In the genomic region with DNA sequence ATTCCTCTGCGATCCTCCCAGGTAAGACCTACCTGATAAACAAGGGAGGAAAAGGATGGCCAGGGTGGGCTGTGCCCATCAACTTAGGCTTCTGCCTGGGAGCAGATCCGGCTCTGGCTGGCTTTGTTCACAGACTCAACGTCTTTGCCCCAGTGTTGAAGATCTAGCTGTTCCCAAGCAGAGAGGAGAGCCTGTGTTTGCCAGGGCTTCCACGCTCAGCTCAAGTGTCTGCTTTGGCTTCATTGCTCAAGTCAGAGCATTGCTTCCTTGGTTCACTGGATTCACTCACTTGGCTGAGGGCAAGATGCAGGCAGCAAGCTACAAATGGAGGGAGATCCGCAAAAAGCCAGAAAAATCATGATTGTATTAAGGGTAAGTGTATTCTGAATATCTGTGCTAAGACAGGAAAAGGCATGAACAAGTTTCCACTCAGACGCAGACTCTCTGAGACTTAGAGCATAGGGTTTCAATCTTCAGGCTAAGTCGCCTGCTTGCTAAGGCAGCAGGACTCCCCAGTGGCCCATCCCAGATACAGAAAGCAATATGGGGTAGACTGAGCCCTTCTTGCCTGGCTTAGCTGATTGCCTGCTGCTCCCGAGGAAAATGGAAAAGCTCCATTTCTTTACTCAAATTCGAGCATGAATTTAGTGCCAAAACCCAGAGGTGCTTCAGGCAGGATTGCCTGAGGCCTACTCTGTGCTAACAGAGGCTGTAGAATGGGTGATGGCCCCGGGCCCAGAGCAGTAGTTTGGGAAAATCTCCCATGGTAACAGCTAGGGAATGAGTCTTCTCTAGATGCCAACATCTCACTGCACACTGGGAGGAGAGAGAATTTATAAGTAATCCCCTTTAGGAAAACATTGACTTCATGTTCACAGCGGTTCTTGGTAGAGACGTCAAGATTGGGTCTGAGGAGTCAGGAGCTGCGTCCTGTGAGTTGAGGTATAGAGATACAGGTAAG, we compare ENCODE assay signal across 11 mouse cellular contexts. TPM values are rescaled to one million over a fixed set of nuclear protein-coding genes. Genes with fewer than 3 reads are reported as not detected.
A peak's percentile ranks its signal among the peaks of the same experiment; 100 is the strongest.
DNase-seq lines count a peak whose midpoint lies in the region; ATAC-seq and TF ChIP-seq lines count a peak whose summit lies in the region.
"Had no signal": no experiment of that assay in that cellular context is flagged by ENCODE, and none has a peak within 500 bp of the region (broad histone marks: within the 10 kb centered on the region; RNA-seq: fewer than 3 reads in every experiment).

No protein-coding gene starts in this region.

- peak overlapping the region; percentile 29; the same call in 1 of the 2 replicates for H3K27ac ChIP-seq in kidney, adult 2 months (ENCODE audit: insufficient read depth, low read depth, low read length)
- peak overlapping the region; percentile 62 for H3K27ac ChIP-seq in embryonic facial prominence, embryonic 10.5 days (replicated peaks)
- peak overlapping the region; percentile 6 for H3K27ac ChIP-seq in hindbrain, embryonic 16.5 days (ENCODE audit: low read depth, low read length)
- H3K27ac ChIP-seq in midbrain, embryonic 16.5 days (ENCODE audit: low read length) = peak overlapping the region; percentile 6; the same call in 1 of the 2 replicates
- H3K27ac ChIP-seq: heart, embryonic 13.5 days; kidney, postnatal 0 days had no signal

- H3K4me2 ChIP-seq in hindbrain, embryonic 16.5 days (ENCODE audit: low read length) = no peak overlapping the region
- no peak overlapping the region for H3K4me2 ChIP-seq in midbrain, embryonic 16.5 days (ENCODE audit: low read length)
- H3K4me2 ChIP-seq: heart, embryonic 13.5 days had no signal

- no peak for TF ChIP-seq CTCF in kidney, adult 2 months (conservative IDR thresholded peaks at IDR 0.05; ENCODE audit: insufficient read depth, insufficient read length, low read depth, low read length)

- 70% methylated on average over 13 of the region's 13 CpGs for WGBS in kidney, adult 2 months
- 77% methylated on average over 13 of the region's 13 CpGs for WGBS in embryonic facial prominence, embryonic 10.5 days
- WGBS in hindbrain, embryonic 16.5 days = 66% methylated on average over 13 of the region's 13 CpGs
- 69% methylated on average over 13 of the region's 13 CpGs for WGBS in midbrain, embryonic 16.5 days

- no peak overlapping the region for H3K9ac ChIP-seq in hindbrain, embryonic 16.5 days (ENCODE audit: low read depth, low read length)
- no peak overlapping the region for H3K9ac ChIP-seq in midbrain, embryonic 16.5 days (ENCODE audit: low read depth, low read length)
- H3K9ac ChIP-seq: heart, embryonic 13.5 days had no signal

- H3K27me3 ChIP-seq in kidney, adult 2 months (replicated peaks; ENCODE audit: control insufficient read depth, insufficient read depth, low read length) = no peaks in the 10 kb centered on the region
- H3K27me3 ChIP-seq in embryonic facial prominence, embryonic 10.5 days (replicated peaks; ENCODE audit: low read depth, poor library complexity, severe bottlenecking) = peaks cover 31% of the 10 kb centered on the region
- H3K27me3 ChIP-seq in hindbrain, embryonic 16.5 days (replicated peaks; ENCODE audit: control insufficient read depth, insufficient read depth, low read length) = no peaks in the 10 kb centered on the region
- no peaks in the 10 kb centered on the region for H3K27me3 ChIP-seq in midbrain, embryonic 16.5 days (ENCODE audit: control insufficient read depth, insufficient read depth, low read depth, low read length)

- H3K36me3 ChIP-seq in kidney, adult 2 months (ENCODE audit: control insufficient read depth, insufficient read depth, low read length) = no peaks in the 10 kb centered on the region
- H3K36me3 ChIP-seq in embryonic facial prominence, embryonic 10.5 days (replicated peaks) = no peaks in the 10 kb centered on the region
- H3K36me3 ChIP-seq in hindbrain, embryonic 16.5 days (ENCODE audit: control insufficient read depth, insufficient read depth, low read length) = no peaks in the 10 kb centered on the region
- no peaks in the 10 kb centered on the region for H3K36me3 ChIP-seq in midbrain, embryonic 16.5 days (ENCODE audit: control insufficient read depth, insufficient read depth, low read length)
- H3K36me3 ChIP-seq: heart, embryonic 13.5 days had no signal

- DNase-seq in kidney, adult 2 months = peak; percentile 70
- DNase-seq in kidney, postnatal 10 days = no peak
- DNase-seq in embryonic facial prominence, embryonic 10.5 days (ENCODE audit: low spot score) = no peak
- DNase-seq in retina, postnatal 1 day = no peak
- no peak for DNase-seq in ovary, postnatal 14 days (ENCODE audit: low spot score)
- DNase-seq in B cell, adult 2 months = no peak
- DNase-seq: thymus, adult 18-20 months had no signal

- peak; percentile 58; the same call in 1 of the 2 replicates for ATAC-seq in hindbrain, embryonic 16.5 days
- ATAC-seq in midbrain, embryonic 16.5 days = peak; percentile 44; the same call in 1 of the 2 replicates

- peaks cover 10% of the 10 kb centered on the region for H3K4me1 ChIP-seq in kidney, adult 2 months (ENCODE audit: control insufficient read depth, insufficient read depth, low read length)
- peaks cover 79% of the 10 kb centered on the region for H3K4me1 ChIP-seq in embryonic facial prominence, embryonic 10.5 days
- peaks cover 17% of the 10 kb centered on the region for H3K4me1 ChIP-seq in hindbrain, embryonic 16.5 days (ENCODE audit: control insufficient read depth, insufficient read depth, low read depth, low read length)
- peaks cover 20% of the 10 kb centered on the region for H3K4me1 ChIP-seq in midbrain, embryonic 16.5 days (ENCODE audit: control insufficient read depth, insufficient read depth, low read length)

- H3K9me3 ChIP-seq in embryonic facial prominence, embryonic 10.5 days = no peaks in the 10 kb centered on the region
- no peaks in the 10 kb centered on the region for H3K9me3 ChIP-seq in hindbrain, embryonic 16.5 days (ENCODE audit: control insufficient read depth, low read length)
- no peaks in the 10 kb centered on the region for H3K9me3 ChIP-seq in midbrain, embryonic 16.5 days (replicated peaks; ENCODE audit: control insufficient read depth, low read length, poor library complexity, severe bottlenecking)
- H3K9me3 ChIP-seq: heart, embryonic 13.5 days had no signal

- no peak for TF ChIP-seq POLR2A in kidney, adult 2 months (IDR thresholded peaks at IDR 0.05; ENCODE audit: low read depth, low read length)

- no peak overlapping the region for H3K4me3 ChIP-seq in kidney, adult 2 months (ENCODE audit: insufficient read depth, low read depth, low read length)
- no peak overlapping the region for H3K4me3 ChIP-seq in embryonic facial prominence, embryonic 10.5 days
- H3K4me3 ChIP-seq in hindbrain, embryonic 16.5 days (ENCODE audit: low read length) = no peak overlapping the region
- no peak overlapping the region for H3K4me3 ChIP-seq in midbrain, embryonic 16.5 days (ENCODE audit: low read depth, low read length)
- H3K4me3 ChIP-seq: heart, embryonic 13.5 days had no signal

RNA-seq across cellular contexts. Expression of a gene that starts 37.5 kb away (rescaled TPM):
- 10.4 and 10.5 TPM in 2 replicates for polyA plus RNA-seq in kidney, adult 2 months (2012; rRNA removed)
- 7.9 and 8.1 TPM in 2 replicates for polyA plus RNA-seq in embryonic facial prominence, embryonic 10.5 days (2016; fragmentation: Nextera tagmentation; extraction: Ambion mirVana)
- 4.1 and 4.6 TPM in 2 replicates for polyA plus RNA-seq in hindbrain, embryonic 16.5 days (2015; fragmentation: Nextera tagmentation; extraction: Ambion mirVana)
- polyA plus RNA-seq in midbrain, embryonic 16.5 days (2015; fragmentation: Nextera tagmentation; extraction: Ambion mirVana) = 3.8 and 5.1 TPM in 2 replicates

Comparison
In these comparisons a context has a peak if more than half of its experiments do, and no peak if none do; other contexts are left out.
1. H3K27ac ChIP-seq: peak in every context shown above with its lines; median percentile 62 in embryonic facial prominence, embryonic 10.5 days; 29 in kidney, adult 2 months; 6 in hindbrain, embryonic 16.5 days; 6 in midbrain, embryonic 16.5 days.